Mouse (Mus musculus) neural tube, embryonic 15.5 days (tissue): ENCODE data around the gene Gm14137. TPM values are rescaled to one million over a fixed set of nuclear protein-coding genes. Genes with fewer than 3 reads are reported as not detected.

Experiments
- ATAC-seq: fragments of 200-750 bp; cut with Nextera tagmentation; 2 replicates; pipeline ENCODE4 v1.8.0; 2017; ENCODE audit warnings: mild to moderate bottlenecking, moderate TSS enrichment, moderate library complexity; ENCODE audit not compliant: low FRiP score
- H3K27ac ChIP-seq: fragments of 300-500 bp; sonication (generic); replicated peaks from 2 replicates; pipeline ENCODE4 v1.5.1; 2015; ENCODE audit warnings: mild to moderate bottlenecking, inconsistent platforms
- H3K27me3 ChIP-seq: fragments of 300-500 bp; sonication (generic); replicated peaks from 2 replicates; pipeline ENCODE4 v1.6.1; 2015; ENCODE audit warnings: inconsistent platforms
- H3K36me3 ChIP-seq: fragments of 300-500 bp; sonication (generic); 2 replicates; pipeline ENCODE4 v1.6.1; 2015; ENCODE audit warnings: inconsistent platforms
- H3K4me1 ChIP-seq: fragments of 300-500 bp; sonication (generic); 2 replicates; pipeline ENCODE4 v1.6.1; 2015; ENCODE audit warnings: inconsistent platforms
- H3K4me2 ChIP-seq: fragments of 300-500 bp; sonication (generic); 2 replicates; pipeline ENCODE4 v1.6.1; 2015; ENCODE audit warnings: inconsistent platforms, mild to moderate bottlenecking, moderate library complexity
- H3K4me3 ChIP-seq: fragments of 300-500 bp; sonication (generic); replicated peaks from 2 replicates; pipeline ENCODE4 v1.5.1; 2015; ENCODE audit warnings: mild to moderate bottlenecking, inconsistent platforms
- H3K9ac ChIP-seq: fragments of 300-500 bp; sonication (generic); replicated peaks from 2 replicates; pipeline ENCODE4 v1.6.1; 2015; ENCODE audit warnings: mild to moderate bottlenecking, inconsistent platforms
- H3K9me3 ChIP-seq: fragments of 300-500 bp; sonication (generic); replicated peaks from 2 replicates; pipeline ENCODE4 v1.6.1; 2016; ENCODE audit warnings: inconsistent platforms
- WGBS: fragments of 180-500 bp; shearing (Covaris S2); methylation state at CpG from one replicate; pipeline ENCODE4 v1.1.7; 2015; ENCODE audit warnings: mixed read lengths; 5-methylcytosine and 5-hydroxymethylcytosine counted together
- polyA plus RNA-seq: library from polyadenylated mRNA; unstranded; fragments of >200 nt; fragmentation: Nextera tagmentation; extraction: Ambion mirVana; gene quantifications from 2 replicates; pipeline ENCODE4 v1.2.1, GENCODE M21; 2015

Gm14137 gene
- polyA plus RNA-seq, 1 experiment from 2014 or later: 0.78 TPM

DNA sequence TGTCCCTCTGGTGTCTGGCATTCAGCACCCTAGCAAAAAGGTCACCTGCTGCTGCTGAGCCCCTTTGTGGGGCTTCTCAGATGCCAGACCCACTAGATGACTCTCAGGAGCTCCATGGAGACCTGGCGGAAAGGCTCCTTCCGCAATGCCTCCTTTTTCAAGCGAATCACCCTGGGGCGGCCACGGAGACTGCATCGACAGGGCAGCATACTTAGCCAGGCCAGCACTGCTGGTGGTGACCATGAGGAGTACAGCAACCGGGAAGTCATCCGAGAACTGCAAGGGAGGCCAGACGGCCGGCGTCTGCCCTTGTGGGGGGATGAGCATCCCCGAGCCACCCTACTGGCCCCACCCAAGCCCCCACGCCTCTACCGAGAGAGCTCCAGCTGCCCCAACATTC is 557 bp downstream of the Gm14137 start:
- Histone ChIP-seq H3K27ac (no peak overlapping the region), H3K27me3 (no peaks in the 10 kb centered on the region), H3K9me3 (no peaks in the 10 kb centered on the region), H3K4me2 (no peak overlapping the region), H3K4me3 (no peak overlapping the region), H3K9ac (no peak overlapping the region), H3K4me1 (peaks cover 31% of the 10 kb centered on the region), H3K36me3 (peaks cover 24% of the 10 kb centered on the region)
- 63% methylated on average over 14 of the region's 14 CpGs for WGBS
- no peak for ATAC-seq

DNA sequence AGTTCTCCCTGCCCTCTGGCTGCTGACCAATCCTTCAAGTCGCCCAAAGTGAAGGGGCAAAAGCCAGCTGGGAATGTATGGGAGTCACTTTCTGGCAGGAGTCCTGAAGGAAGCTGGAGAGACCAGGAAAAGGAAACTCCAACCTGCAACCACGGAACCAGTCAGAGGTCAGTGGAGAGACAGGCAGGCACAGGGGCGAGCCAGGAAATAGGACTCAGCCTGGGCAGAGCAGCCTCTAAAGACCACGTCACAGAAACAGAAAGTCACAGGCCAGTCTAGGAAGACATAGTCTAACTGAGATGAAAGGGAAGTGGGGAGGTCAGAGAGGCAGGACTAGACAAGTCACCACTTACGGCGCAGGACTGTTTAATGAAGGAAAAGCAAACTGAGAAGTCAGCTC is 1.3 kb downstream of the Gm14137 start:
- Histone ChIP-seq H3K36me3 (peaks cover 31% of the 10 kb centered on the region), H3K9ac (no peak overlapping the region), H3K27me3 (no peaks in the 10 kb centered on the region), H3K4me3 (no peak overlapping the region), H3K9me3 (no peaks in the 10 kb centered on the region), H3K27ac (no peak overlapping the region), H3K4me2 (no peak overlapping the region), H3K4me1 (peaks cover 31% of the 10 kb centered on the region)
- ATAC-seq: no peak
- 85% methylated on average over 6 of the region's 6 CpGs for WGBS

DNA sequence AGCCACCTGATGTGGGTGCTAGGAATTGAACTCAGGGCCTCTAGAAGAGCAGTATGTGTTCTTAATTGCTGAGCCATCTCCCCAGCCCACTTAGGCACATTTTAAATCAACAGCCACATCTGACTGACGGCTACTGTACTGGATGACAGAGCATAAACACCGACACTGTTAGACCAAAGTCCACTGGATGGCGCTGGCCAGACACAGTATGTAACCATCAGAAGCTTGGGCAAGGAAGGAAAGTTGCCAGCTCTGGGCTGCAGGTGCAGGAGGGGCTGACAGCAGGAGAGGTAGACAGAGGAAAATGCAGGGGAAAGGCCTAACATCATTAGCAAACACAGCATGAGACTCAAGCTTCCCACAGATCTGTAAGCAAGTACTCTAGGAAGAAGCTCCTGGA is 2.5 kb downstream of the Gm14137 start:
- Histone ChIP-seq H3K36me3 (peaks cover 36% of the 10 kb centered on the region), H3K4me2 (no peak overlapping the region), H3K27me3 (no peaks in the 10 kb centered on the region), H3K27ac (no peak overlapping the region), H3K4me3 (no peak overlapping the region), H3K9ac (no peak overlapping the region), H3K9me3 (no peaks in the 10 kb centered on the region), H3K4me1 (peaks cover 31% of the 10 kb centered on the region)
- no peak for ATAC-seq
- 64% methylated on average over 3 of the region's 3 CpGs for WGBS

DNA sequence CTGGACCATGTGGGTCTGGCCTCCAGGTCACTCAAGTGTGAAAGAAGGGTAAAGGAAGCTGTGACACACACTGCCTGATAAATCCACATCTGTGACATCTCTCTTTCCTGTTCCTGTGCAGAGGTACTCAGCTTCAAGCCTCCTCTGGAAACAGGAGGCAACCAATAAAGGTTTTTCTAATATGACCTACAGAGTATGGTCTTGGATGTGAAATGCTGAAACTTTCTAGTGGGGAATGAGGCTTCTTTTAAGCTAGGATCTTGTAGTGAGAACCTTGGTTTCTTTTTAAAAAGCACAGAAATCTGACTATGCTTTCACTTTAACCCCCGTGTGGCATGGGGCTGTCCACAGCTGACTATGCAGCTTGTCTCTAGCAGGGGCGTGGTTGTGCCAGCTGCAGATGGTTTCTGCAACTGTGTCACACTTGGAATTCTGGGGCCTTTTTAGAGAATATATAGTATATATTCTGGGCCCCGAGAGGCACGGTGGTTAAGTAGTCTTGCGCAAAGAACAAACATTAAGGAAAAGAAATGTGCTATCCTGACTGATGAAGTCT is 3.2 kb downstream of the Gm14137 start:
- WGBS: 90% methylated on average over 5 of the region's 5 CpGs
- Histone ChIP-seq H3K27ac (no peak overlapping the region), H3K4me3 (no peak overlapping the region), H3K36me3 (peaks cover 41% of the 10 kb centered on the region), H3K9ac (no peak overlapping the region), H3K4me1 (peaks cover 25% of the 10 kb centered on the region), H3K9me3 (no peaks in the 10 kb centered on the region), H3K27me3 (no peaks in the 10 kb centered on the region), H3K4me2 (no peak overlapping the region)
- ATAC-seq: no peak

DNA sequence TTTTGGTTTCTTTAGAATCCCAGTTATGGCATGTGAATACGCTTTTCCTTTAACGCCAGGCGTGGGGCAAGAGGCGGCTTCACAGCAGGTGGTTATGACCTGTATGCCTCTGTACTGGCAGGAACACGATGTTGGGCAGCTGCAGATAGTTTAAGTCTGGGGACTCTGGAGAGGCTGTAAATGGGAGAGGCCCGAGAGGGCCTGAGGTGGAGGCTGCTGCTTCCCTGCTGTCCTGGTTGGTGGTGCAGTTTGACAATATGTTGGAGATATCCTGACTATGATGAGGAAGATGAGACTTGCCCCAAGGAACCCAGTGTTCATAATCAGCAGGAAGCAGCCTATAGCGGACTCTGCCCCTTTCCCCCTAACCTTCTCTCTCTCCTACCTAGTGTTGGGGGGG is 8.6 kb downstream of the Gm14137 start:
- WGBS: 73% methylated on average over 7 of the region's 7 CpGs
- Histone ChIP-seq H3K4me2 (no peak overlapping the region), H3K36me3 (peaks cover 56% of the 10 kb centered on the region)

DNA sequence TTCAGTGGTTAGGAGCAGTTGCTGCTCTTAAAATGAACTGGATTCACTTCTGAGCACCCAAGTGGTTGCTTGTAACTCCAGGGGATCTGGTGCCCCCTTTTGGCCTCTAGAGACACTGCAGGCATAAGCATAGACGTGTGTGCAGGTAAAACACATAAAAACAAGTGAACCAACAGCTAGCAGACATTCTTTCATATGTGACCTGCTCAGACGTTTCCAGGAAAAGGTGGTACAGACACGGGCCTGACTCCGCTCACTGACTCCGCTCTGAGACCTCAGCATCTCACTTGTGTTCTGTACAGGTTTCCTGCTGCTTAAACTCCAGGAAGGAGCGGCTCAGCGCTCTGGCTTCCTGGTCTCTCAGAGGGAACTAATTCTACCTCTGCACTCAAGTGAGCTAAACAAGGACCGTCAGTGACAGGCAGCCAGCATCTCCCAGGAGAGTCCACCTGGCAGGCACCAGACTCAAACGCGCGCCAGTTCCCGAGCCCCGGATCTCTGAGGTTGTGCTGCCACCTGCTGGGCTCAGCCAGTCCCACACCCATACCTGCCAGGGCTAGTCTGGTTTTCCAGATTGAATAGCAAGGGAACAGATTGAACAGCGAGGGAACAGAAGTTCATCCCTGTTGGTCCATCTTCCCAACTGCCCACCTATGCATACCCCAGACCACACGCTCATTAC is 14.9 kb downstream of the Gm14137 start:
- Histone ChIP-seq H3K4me2 (peak overlapping the region; percentile 63), H3K27me3 (no peaks in the 10 kb centered on the region), H3K4me1 (peaks cover 12% of the 10 kb centered on the region), H3K4me3 (peak overlapping the region; percentile 30), H3K9ac (peak overlapping the region; percentile 32; the same call in 1 of the 2 replicates), H3K27ac (no peak overlapping the region), H3K36me3 (peaks cover 12% of the 10 kb centered on the region), H3K9me3 (no peaks in the 10 kb centered on the region)
- WGBS: 6% methylated on average over 15 of the region's 15 CpGs
- ATAC-seq: peak; percentile 91

More for the DNA sequence above, 8.6 kb downstream of the Gm14137 start:
- H3K4me1 ChIP-seq: no peaks in the 10 kb centered on the region
- ATAC-seq: no peak
- no peak overlapping the region for H3K4me3 ChIP-seq
- H3K27ac ChIP-seq: no peak overlapping the region
- H3K9me3 ChIP-seq: no peaks in the 10 kb centered on the region
- H3K27me3 ChIP-seq: no peaks in the 10 kb centered on the region
- H3K9ac ChIP-seq: no peak overlapping the region

DNA sequence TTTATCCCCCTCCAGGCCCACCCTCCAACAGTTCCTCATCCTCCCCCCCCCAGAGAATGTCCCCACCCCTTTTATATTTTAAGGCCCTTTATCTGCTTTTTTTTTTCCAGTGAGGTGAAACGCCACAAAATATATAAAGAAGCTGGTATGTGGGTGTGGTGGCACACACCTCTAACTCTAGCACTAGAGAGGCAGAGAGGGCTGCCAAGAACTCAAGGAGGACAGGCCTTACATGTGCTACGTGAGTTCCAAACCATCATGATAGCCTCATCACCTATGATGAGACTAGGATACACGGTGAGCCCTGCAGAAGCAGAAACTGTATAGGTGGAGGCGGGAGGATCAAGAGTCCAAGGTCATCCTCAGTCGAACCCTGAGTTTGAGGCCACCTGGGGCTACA is 16.7 kb downstream of the Gm14137 start:
- H3K4me2 ChIP-seq: no peak overlapping the region
- H3K9me3 ChIP-seq: no peaks in the 10 kb centered on the region
- no peak for ATAC-seq
- no peaks in the 10 kb centered on the region for H3K27me3 ChIP-seq
- H3K4me3 ChIP-seq: no peak overlapping the region
- WGBS: 90% methylated on average over 5 of the region's 5 CpGs
- no peaks in the 10 kb centered on the region for H3K36me3 ChIP-seq
- H3K9ac ChIP-seq: no peak overlapping the region
- no peak overlapping the region for H3K27ac ChIP-seq
- H3K4me1 ChIP-seq: peaks cover 12% of the 10 kb centered on the region

DNA sequence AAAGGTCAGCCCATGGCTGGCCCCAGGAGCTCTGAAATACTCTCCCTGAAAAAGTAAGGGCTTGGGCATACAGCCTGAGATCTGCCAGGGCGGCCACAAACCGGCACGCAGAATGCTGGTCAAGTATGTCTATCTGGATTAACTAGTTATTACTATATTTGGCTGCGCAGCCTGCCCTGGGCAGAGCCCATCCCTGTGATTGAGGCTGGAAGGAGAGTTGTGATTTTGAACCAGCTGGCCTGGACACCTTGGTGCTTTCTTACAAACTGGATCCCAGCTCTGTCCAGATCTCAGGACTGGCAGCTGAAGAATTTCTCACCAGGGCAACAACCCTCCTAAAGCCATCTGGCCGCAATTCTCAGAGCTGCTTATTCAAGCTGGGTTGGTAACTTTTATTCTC is 19.8 kb downstream of the Gm14137 start:
- H3K9ac ChIP-seq: no peak overlapping the region
- H3K4me1 ChIP-seq: peaks cover 18% of the 10 kb centered on the region
- H3K27ac ChIP-seq: no peak overlapping the region
- no peak overlapping the region for H3K4me2 ChIP-seq
- WGBS: 88% methylated on average over 5 of the region's 5 CpGs
- no peak overlapping the region for H3K4me3 ChIP-seq
- H3K9me3 ChIP-seq: no peaks in the 10 kb centered on the region
- H3K36me3 ChIP-seq: no peaks in the 10 kb centered on the region
- no peak for ATAC-seq
- no peaks in the 10 kb centered on the region for H3K27me3 ChIP-seq

DNA sequence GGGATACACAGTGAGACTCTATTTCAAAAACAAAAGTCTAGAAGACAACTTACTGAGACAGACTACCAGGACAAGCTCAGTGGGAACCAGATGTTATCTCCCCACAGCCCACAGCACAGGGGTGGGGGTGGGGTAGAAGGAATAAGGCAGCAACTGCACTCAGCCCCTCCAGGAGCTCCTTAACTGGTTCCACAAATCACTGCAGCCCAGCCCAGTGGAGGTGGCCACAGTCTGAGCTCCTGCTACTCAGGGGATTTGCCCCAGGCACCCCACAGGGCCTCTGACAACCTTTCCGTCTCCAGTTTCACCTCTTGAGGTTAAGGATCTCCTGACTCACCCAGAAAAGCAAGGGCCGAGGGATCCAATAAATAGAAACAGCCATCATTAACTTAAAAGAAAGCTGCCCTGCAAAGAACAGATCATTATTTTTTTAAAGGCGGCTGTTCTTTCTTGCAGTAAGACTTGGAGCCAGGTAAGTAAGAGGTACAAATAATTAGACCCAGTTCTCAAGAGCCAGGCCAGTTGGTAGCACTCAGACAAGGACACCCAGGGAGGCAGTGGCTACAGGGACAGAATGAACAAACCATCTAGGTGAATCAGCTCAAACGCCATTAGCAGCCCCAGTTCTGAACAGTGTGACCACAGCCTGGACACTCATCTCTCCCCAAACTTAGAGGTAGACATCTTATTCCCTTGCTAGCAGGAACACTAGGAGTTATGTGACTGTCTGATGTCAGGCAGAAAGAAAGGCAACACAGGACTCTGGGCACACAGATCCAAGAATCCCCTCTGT is 22.2 kb downstream of the Gm14137 start:
- Histone ChIP-seq H3K4me1 (peaks cover 13% of the 10 kb centered on the region), H3K9ac (no peak overlapping the region), H3K4me3 (no peak overlapping the region), H3K27ac (no peak overlapping the region), H3K27me3 (no peaks in the 10 kb centered on the region), H3K4me2 (no peak overlapping the region), H3K9me3 (no peaks in the 10 kb centered on the region), H3K36me3 (no peaks in the 10 kb centered on the region)
- no peak for ATAC-seq
- 40% methylated on average over 4 of the region's 4 CpGs for WGBS

DNA sequence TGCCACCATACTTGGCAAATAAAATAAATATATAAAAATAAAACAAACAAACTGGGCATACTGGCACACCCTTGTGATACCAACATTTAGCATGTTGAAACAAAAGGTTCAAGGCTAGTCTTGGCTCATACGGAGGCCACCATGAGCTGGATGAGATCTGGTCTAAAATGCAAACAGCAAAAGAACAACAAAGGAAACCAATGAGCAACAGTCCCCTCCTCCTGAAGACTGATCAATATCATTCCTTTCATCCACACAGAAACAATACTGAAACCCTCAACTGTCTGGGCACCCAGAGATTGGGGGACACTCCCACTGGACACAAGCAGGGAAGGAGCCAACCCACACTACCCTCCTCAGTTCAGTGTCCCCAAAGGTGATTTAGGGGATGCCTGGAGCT is 23.2 kb downstream of the Gm14137 start:
- no peak overlapping the region for H3K27ac ChIP-seq
- 87% methylated on average over 1 of the region's 1 CpGs for WGBS
- H3K27me3 ChIP-seq: no peaks in the 10 kb centered on the region

DNA sequence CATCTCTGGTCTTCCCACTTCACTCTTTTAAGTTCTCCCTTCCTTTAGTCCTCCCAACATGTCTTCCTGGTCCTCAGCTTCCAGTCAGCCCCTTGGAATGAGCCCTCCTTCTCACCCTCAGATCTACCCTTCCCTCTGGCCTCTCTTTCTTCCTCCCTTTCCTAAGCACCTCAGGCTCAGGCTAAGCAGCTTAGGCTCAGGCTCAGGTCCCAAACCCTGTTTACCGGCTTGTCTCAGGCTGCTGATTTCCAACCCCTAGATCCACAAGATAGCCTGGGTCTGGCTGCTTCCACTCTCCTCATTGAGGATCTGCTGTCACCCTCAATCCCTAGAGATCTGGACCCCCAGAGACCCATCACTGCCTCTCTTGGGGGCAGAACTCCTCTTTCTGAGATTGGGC is 23.7 kb downstream of the Gm14137 start:
- Histone ChIP-seq H3K4me2 (no peak overlapping the region), H3K9ac (no peak overlapping the region), H3K27ac (no peak overlapping the region), H3K27me3 (no peaks in the 10 kb centered on the region), H3K36me3 (no peaks in the 10 kb centered on the region), H3K9me3 (no peaks in the 10 kb centered on the region), H3K4me3 (no peak overlapping the region), H3K4me1 (peaks cover 16% of the 10 kb centered on the region)
- ATAC-seq: no peak
- WGBS: 70% methylated on average over 1 of the region's 1 CpGs

More for the DNA sequence above, 23.2 kb downstream of the Gm14137 start:
- H3K4me3 ChIP-seq: no peak overlapping the region
- ATAC-seq: no peak
- no peak overlapping the region for H3K9ac ChIP-seq
- H3K4me1 ChIP-seq: peaks cover 13% of the 10 kb centered on the region
- H3K9me3 ChIP-seq: no peaks in the 10 kb centered on the region
- no peak overlapping the region for H3K4me2 ChIP-seq
- no peaks in the 10 kb centered on the region for H3K36me3 ChIP-seq

DNA sequence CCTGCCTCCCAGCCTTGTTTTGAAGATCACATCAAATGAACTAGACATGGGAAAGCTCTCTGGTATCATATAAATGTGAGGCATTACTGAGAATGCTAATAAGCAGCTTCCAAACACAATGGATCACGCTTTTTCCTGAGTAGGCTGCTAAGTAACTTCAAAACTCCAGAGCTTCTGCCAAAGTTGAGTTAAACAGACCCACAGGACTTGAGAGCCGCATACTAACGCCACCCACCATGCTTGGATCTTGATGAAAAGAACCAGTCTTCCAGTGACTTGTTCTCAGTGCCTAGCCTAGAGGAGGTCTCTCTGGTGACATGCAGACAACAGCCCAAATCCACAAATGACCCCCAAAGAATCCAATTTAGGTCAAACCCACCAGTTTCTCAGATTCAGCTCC is 24.6 kb downstream of the Gm14137 start:
- Histone ChIP-seq H3K27me3 (no peaks in the 10 kb centered on the region), H3K9ac (no peak overlapping the region), H3K27ac (no peak overlapping the region), H3K4me1 (peaks cover 19% of the 10 kb centered on the region), H3K9me3 (no peaks in the 10 kb centered on the region), H3K4me3 (no peak overlapping the region), H3K36me3 (no peaks in the 10 kb centered on the region), H3K4me2 (no peak overlapping the region)
- 57% methylated on average over 3 of the region's 3 CpGs for WGBS
- ATAC-seq: no peak
